Mouse (Mus musculus): ENCODE measurements at regions not wholly inside any gene's neighbourhood (a gene's known extent, or its start where the extent isn't known, plus 50 kb on each side); places are given as distances from the start of the nearest gene placed in this dataset.
"Not testable (repeated sequence)": the region's sequence is repeated elsewhere in the genome, so short reads cannot be mapped to it uniquely, and the experiment has no call there.

DNA sequence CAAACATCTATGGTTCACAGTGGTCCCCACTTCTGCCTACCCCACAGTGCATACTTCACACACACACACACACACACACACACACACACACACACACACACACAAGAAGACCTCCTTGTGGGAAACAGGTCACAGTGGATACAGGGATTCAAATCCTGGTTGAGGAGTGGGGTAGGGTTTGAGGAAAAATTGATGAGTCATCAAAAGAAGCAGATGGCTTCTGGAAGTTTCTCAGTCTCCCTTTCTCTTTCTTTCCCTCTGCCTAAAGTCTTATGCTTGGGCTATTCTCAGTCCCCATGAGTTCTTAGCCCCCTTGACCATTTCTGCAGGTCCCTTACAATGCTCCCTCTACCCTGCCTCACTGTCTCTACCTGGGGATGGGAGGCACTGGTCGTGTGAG is 56.4 kb downstream of the Rassf10 start:
- DNase-seq, result no peak

DNA sequence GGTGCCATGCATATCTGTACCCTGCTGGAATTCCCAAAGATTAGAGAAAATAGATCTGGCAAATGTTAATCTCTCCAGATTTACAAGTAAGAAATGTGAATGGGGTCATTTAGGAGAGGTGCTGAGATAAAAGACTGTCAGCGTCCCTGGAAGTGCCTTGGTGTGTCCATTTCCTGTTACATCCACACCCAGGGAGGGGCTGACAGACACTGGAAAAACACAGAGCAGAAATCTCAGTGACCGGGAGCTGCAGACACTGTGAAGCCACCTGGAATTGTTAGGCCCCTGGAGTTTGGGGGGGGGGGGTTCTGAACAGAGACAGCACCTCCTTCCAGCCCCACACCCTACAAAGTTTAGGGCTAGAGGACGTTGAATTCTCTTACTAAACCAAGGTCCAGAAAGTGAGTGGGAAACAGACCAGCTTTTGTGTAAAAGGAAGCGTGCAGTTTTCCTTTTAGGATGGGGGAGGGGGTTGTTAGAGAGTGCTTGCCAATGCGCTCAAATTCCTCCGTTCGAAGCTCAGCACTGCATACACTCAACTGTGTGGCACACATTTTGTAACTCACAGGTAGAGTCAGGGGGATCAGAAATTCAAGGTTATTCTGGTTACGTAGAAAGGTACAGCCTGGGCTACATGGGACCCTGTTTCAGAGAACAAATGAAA is 63.5 kb downstream of the Rassf10 start:
- DNase-seq, result no peak

DNA sequence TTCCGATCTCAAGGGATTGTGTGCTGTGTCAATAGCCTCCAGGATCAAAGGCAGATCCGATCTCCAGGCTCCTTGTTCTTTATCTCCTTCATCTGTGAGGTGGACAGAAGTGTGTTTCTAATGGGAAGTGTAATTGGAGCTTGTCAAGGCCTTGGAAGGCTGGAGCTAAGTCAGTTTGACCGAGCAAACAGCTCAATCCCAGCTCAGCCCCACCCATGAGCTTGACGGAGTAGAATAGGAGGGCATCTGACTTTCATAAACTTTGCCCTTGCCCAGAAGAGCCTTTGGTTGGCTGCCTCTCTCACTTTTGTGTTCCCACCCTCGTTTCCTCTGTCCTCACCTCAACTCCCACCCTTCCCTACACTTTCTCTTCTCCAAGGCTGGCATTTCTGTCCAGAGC is 67.7 kb downstream of the Rassf10 start:
- DNase-seq, result no peak

DNA sequence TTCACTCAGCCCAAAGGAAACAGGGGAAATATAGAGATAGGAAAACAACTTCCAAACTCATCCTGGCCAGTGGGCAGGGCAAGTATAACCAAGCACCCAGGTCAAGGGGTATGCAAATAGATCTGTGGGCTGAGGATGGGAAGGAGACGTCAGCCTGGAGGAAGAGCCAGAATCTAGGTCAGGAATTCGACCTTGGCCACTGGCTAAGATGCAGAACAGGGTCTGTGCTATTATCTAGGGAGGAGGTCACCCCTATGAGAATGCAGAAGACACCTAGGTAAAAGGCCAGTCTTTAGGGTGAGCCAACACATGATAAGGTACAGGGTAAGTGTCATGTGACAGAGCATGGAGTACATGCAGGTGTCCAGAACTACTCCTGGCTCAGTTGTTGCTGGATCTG is 68.8 kb downstream of the Rassf10 start:
- DNase-seq, result no peak

DNA sequence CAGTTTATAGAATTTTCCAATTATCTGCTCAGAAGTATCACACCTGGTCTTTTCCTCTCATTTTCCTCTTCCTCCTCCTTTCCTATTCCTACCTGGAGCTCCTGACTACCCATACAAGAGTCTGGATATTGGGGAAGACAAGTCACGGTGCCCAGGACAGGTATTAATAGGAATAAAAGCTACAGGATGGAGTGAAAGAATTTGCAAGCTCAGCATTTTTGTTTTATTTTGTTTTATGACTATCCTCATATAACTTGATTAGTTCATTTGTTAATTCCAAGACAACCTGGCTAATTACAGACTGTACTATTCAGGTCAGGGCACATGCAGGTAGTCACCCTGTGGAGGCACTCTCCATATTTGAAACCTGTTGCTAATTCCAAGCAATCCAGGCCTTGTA is 72.0 kb downstream of the Rassf10 start:
- DNase-seq, result no peak

DNA sequence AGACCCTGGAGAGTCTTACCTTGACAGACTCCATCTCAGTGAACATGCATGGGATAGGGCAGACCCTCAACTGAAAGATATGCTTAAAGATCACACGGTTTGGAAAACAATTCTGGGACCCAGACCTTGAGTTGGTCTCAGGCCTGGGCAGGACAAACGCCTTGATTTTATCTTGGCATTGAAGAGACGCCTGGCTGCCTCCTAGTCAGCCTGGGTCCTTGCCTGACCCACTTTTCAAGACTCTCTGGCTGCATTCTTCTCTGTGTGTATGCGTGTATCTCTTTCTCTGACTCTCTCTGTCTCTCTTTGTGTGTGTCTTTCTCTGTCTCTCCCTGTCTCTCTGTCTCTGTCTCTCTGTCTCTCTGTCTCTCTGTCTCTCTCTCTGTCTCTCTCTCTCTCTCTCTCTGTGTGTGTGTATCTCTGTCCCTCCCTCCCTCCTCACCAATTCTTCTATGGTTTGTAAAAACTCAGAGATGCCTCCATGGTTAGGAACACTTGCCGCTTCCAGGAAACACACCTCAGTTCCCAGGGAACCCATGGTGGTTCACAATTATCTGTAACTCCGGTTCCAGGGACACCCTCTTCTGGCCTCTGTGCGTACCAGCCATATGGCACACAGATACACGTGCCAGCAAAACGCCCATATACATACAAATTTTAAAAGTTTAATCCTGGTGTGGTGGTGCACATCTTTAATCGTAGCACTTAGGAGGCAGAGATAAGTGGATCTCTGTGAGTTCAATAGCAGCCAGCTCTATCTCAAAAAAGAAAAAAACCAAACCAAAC is 72.7 kb downstream of the Rassf10 start:
- DNase-seq, result no peak

DNA sequence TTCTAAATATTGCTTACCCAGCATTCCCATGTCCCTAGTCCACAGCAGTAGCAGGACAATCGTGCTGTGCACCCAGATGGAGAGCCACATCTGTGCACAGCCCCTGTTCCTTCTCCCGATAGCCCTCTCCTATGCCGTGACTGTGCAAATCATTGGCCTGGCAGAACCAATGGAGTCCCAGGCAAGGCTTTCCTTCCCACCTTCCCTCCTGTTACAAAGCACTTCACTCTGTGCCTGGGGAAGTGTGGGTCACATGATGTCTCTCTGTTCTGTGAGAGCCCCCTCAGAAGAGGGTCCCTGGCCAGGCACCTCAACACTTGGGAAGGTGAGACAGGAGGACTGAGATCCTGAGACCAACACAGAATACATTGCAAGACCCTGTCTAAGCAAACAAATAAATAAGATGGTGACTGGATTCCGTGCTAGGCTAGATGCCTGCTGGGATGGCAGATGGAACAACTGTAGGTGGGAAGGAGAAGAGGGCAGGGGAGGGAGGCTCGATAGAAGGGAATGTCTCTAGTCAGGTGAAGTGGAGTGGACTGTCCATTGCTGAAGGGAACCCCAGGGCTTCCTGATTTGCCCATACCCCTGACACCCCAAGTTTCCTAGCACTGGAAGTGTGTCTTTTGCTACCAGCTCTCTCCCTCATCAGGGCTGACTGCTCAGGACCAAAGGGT is 73.5 kb downstream of the Rassf10 start:
- no peak for DNase-seq

DNA sequence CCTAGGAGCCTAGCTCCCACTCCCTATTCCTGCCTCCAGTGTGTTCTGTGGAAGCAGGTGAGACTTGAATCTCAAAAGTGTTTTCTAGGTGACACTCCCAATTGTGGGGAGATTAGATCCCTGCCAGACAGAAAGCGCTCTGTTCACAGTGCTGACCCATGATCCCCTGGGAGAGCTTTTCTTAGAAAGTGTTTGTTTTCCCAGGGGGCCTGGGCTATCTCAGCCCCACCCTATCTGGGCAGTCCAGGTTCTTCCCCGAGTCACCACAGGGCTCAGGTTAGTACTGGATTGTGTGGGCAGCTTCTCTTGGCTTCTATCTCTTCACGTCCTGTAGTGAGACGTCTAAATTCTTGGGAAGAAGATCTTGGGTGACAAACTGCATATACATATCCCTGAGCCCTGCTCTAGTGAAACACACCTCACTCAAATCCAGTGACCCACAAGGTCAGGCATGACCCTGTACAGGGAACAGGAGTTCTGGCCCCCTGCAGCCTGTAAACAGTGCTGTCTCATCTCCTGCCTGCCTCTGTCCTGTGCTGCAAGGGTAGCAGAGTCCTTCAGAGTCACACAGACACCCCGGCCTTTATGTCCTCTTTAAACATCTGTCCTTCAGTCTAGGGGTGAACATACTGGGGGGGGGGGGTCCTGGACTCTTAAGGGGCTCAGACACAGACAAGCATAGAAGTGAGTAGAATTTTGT is 76.4 kb downstream of the Rassf10 start:
- DNase-seq, result no peak

DNA sequence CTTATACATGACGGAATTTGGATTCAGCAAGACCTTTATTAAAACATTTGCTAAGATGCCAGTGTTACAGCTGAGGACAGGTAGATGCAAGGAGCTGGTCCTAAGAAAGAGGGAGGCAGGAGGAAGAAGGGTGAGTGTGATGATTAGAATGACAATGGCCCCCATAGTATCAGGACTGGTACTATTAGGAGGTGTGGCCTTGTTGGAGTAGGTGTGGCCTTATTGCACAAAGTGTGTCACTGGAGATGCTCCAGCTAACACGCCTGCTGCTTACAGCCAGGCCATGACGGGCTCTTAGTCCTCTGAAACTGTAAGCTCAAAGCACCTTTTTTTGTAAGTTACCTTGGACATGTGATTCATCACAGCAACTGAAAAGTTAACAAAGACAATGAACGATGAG is 82.0 kb downstream of the Rassf10 start:
- DNase-seq, result no peak

DNA sequence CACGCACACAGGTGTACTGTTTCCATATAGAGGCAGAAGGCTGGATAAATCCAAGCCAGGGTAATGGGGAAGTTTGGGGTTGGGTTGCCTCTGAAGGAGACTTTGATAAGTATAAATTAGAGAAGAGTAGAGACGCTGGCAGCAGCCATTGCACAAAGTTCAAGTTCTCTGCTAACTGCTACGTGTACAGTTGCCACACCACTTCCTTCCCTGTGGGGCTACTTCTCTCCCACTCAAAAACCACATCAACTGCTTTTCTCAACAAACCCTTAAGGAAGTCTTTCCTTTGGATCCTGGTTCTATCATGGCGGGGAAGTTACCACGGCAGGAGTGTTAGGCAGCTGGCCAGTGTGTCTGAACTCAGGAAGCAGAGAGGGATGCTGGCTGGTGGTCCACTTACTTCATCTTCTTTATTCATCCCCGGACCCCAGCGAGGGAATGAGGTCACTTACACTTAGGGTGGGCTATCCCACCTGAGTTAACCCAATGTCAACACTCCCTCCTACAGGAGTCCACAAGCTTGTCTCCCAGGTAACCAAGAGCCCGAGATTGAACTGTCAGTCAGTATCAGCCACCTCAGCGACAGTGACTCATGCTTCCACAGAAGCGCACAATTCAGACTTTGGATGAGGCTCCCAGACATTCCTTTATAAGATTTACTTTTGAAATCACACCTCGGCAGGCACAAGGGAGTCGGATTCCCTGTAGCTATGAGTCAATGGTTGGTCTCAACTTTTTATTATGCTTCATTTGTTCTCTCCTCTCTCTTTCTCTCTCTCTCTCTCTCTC is 84.3 kb downstream of the Rassf10 start:
- no peak for DNase-seq

DNA sequence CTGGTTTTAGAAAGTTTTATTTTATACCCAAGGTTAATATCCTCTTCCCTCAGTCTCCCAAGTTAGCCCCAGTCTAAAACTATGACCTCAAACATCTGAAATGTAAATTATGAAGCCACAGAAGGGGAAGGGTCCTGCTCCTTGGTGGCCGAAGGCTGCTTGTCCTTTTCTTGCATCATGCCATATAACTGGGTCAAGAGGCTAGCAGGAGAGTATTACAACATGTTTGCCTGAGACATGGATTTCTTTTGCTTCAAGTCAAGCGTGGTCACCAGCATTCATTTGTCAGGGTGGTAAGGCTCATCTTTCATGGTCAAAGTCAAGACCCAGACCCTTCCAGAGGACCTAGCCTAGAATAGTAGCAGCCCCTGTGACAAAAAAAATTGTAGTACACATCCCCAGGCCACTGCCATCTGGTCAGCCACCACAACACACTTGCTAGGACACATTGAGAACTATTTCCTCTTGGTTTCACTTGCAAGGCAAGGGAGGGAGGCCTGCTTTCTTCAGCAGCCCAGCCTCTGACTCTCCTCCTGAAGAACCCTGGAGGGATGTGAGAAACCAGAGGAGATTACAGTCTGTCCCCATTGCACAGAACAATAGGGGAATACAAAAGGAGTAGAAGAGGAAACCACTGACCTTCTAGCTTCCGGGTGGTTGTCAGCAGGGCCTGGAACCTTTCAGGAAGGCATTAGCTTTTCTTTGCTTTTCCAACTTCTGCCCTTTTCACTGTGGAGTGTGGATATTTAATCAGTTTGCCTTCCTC is 85.3 kb downstream of the Rassf10 start:
- DNase-seq, result no peak

DNA sequence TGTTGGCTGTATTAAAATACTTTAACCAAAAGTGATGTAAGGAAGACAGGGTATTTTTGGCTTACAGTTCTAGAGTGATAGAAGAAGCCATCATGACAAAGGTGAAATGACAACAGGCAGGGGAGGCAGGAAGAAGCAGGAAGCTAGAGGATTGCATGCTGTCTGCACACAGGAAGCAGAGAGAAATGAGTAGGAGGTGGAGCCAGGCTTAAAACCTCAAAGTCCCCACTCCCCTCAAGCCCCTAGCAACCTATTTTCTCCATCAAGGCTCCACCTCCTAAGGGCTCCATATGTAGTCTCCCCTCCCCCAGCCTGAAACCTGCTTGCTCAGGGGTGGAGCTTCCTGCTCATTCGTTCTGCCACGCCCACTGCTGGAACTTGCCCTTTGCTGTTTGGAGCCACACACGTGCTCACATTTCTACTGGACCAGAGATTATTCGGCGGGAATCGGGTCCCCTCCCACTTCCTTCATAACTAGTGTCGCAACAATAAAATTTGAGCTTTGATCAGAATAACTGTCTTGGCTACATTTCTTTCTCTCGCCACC is 91.9 kb downstream of the Rassf10 start:
- DNase-seq, result not testable (repeated sequence)

DNA sequence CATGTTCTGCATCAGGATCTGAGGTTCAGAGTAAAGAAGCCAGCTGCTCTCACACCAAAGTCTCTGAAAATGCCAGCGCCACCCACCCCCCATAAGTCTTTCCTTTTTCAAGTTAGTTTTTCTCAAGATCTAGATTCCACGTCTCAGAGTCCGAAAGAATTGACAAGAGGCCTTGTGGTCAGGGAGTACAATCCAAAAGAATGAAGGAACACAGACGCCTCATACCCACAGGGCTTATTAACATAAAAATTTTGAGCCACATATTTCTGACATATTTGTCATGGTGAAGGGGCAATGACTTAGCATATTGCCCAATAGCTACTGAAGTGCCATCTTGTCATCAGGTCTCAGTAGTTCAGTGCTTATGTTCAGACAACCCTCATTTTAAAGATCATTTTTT is 92.6 kb downstream of the Rassf10 start:
- DNase-seq, result no peak

DNA sequence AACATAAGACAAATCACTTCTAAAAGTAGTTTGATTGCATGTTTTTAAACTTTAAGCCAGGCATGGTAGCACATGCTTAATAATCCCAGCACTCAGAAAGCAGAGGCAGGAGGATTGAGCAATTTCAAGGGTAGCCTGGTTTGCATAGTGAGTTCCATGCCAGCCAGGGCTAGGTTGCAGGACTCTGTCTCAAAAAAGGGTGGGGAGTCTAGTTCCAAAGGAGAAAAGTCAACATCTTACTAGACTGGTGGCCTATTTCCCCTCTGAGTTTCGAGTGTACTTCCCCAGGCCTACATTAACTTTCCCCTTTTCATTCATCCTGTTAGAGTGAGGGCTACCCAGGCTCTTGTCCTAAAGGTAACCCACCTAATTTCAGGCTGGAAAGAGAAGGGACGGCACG is 93.8 kb downstream of the Rassf10 start:
- DNase-seq, result no peak

DNA sequence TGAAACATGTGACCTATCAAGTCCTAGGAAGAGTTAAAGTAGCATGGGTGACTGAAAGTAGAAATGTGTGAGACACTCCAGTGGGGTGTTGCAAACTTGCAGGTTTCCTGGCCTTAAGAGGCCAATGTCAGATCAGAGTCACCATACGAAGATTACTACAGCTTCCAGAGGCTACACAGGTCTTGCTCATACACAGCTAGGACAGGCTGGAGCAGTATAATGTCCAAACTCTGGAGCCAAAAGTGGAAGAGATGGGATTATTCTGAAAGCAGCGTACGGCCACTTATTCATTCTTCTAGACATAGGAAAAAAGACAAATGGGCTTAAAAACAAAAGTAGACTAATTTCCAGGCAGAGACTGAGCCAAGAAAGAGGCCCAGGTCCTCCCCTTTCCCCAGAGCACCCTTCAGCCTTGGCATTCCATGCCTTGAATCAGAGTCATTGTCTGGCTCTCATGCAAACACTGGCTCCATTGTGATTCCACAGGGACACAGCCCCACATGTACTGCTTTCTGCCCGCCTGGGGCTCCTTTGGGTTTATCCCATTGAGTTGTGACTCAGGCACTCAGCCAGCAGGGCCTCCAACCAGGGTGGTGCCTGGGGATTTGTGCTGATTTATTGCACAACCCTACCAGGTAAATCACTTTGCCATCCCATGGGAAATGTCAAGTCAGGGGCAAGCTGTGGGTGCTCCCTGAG is 94.5 kb downstream of the Rassf10 start:
- no peak for DNase-seq

DNA sequence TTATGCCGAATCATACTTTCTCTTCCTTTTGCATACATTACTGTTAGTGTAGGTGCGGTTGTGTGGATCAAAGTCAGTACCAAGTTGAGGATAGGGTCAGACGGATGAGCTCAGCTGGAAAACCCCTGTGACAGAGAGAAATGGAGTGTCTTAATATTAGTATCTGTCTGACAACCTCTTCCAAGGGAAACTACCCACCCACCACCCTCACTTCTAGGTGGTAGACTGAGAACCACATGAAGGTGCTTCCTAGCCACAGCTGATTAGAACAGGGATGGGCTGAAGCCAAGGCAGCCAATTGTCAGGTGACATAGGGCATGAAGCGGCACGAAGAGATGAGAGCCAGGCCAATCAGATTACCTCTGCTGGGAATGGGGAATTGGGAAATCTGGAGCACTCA is 95.7 kb downstream of the Rassf10 start:
- no peak for DNase-seq

DNA sequence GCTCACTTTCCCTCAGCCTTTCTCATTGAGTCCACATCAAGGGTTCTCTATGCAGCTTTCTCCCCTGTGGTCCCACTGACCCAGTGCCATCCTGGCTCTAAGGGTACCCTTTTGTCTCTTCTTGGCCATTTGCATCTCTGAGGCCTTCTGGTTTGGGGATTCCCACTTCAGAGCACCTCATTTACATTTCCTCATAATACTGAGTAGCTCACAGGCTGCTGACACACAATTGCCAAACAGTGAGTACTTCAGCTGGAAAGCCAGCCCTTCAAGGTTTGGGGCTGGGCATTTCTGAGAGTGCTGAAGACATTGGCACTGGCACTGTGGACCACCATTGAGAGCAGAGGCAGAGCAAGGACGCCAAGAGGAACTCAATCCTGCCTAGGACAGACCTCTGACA is 99.2 kb downstream of the Rassf10 start:
- no peak for DNase-seq

DNA sequence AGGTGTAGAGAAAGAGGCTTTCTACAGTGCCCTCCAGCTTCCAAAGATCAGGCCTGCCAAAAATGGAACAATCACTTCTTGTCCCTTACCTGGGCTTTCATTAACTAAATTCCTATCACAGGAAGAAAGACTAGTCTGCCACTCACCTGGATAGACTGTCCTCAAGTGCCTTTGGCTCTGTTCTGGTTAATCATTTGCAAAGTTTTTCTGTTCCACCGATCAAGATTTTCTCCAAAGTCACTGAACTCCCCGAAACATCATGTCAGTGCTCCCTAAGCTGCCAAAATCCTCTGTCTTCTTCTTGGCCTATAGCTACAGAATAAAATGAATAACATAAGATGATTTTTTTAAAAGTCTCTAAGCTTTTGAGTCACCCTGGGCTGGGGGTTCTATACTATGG is 102.7 kb downstream of the Rassf10 start:
- DNase-seq, result no peak

DNA sequence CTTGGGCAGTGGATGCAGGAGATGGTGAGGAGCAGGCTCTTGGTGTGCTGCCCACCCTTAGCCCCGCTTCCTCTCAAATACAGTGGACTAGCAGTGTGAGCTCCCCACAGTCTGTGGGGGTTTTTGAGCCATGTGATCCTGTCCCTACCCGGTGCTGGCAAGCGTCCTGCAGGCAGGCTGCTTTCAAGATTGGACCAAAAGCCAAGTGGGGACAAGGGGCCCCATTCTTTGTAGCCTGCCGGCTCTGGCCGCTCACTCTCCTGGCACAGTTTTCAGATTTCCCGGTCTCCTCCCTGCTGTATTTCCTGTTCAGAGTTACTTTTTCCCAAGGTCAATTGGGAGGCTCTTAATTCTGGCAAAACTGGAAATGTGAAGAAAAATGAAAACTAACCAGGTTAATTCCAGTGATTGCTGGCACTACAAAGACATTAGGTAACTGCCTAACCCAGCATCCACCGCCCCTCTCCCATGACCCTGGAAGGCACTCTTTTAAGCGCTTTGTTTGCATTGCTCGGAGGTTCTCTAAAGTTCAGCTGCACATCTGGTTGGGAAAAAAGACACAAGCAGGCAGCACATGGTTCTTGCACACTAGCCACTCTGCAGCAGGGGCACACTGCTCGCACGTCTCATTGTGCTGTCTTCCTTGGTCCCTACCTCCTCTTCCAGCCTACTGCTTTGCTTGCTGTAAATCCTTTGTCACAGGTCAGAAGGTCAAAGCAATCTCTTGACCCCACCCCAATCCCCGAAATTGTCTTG is 105.6 kb downstream of the Rassf10 start:
- peak; percentile 64 for DNase-seq

DNA sequence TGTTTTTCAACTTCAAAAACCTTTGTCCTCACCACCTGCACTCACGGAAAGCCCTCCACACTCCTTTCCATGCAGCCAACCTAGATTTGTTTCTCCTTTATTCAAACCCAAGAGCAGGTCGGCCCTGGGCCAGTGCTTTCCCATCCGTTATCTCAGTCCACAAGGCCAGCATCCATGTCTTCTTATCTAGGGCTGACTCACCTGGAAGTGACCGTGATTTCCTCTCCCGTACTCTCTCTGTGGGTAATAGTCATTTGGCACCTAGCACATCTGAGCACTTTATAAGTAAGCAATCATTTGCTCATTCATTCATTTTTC is 106.2 kb downstream of the Rassf10 start:
- DNase-seq, result no peak

All from kidney, postnatal 10 days (tissue).